Comparison of ENCODE assay signal across 8 mouse cellular contexts in genomic region chr12:40832157-40832556, GRCm38 (mm10).
DNase-seq lines count a peak whose midpoint lies in the region; TF ChIP-seq lines count a peak whose summit lies in the region.

No protein-coding gene starts in this region.

- H3K4me1 ChIP-seq in lung, adult 2 months (ENCODE audit: control insufficient read depth, insufficient read depth, low read length) = no peaks in the 10 kb centered on the region
- no peaks in the 10 kb centered on the region for H3K4me1 ChIP-seq in bone marrow, adult 2 months (ENCODE audit: control insufficient read depth, insufficient read depth, low read length)

- no peak overlapping the region for H3K27ac ChIP-seq in bone marrow, adult 2 months (ENCODE audit: control insufficient read depth, insufficient read depth, low read depth, low read length, poor library complexity)

- no peak overlapping the region for H3K4me3 ChIP-seq in lung, adult 2 months (replicated peaks; ENCODE audit: extremely low read depth, low read depth, low read length)
- H3K4me3 ChIP-seq in bone marrow, adult 2 months (replicated peaks; ENCODE audit: control insufficient read depth, low read depth, low read length) = no peak overlapping the region

- TF ChIP-seq POLR2A in lung, adult 2 months (IDR thresholded peaks at IDR 0.05; ENCODE audit: borderline replicate concordance, extremely low read depth, low read depth, low read length) = no peak
- TF ChIP-seq POLR2A in bone marrow, adult 2 months (IDR thresholded peaks at IDR 0.05; ENCODE audit: borderline replicate concordance, control insufficient read depth, low read depth, low read length) = no peak

- DNase-seq in cerebellum, postnatal 4 days (ENCODE audit: low spot score in 2 of 2) = peak; percentile 26 to 29
- no peak for DNase-seq in cerebellum, adult 11 months
- no peak for DNase-seq in lung, adult 2 months
- no peak for DNase-seq in lung, postnatal 25 days (ENCODE audit: low spot score)
- peak; percentile 52 for DNase-seq in kidney, postnatal 10 days
- peak; percentile 71 for DNase-seq in retina, embryonic 14.5 days (ENCODE audit: low spot score)
- no peak for DNase-seq in urinary bladder, adult 18-20 months (ENCODE audit: low spot score in 2 of 2)

- WGBS in lung, adult 2 months = 65% methylated on average over 8 of the region's 8 CpGs
- WGBS in bone marrow, adult 2 months = 58% methylated on average over 8 of the region's 8 CpGs

- TF ChIP-seq CTCF in lung, adult 2 months (IDR thresholded peaks at IDR 0.05; ENCODE audit: insufficient read depth, low read length) = peak; percentile 24; the same call in 1 of the 2 replicates
- TF ChIP-seq CTCF in bone marrow, adult 2 months (IDR thresholded peaks at IDR 0.05; ENCODE audit: control insufficient read depth, insufficient read depth, low read length) = peak; percentile 43; the same call in 1 of the 2 replicates

Comparison
In these comparisons a context has a peak if more than half of its experiments do, and no peak if none do; other contexts are left out.
1. DNase-seq: peak in cerebellum, postnatal 4 days (2 of 2), kidney, postnatal 10 days (single experiment) and retina, embryonic 14.5 days (single experiment); none in cerebellum, adult 11 months (single experiment), lung, adult 2 months (single experiment), lung, postnatal 25 days (single experiment) and urinary bladder, adult 18-20 months (0 of 2).